Mouse (Mus musculus) ES-Bruce4 (cell line): ENCODE measurements around the gene Ang.

Source experiments
- CTCF ChIP-seq: IDR thresholded peaks from one replicate; pipeline ENCODE4 v1.8.1; 2011; ENCODE audit warnings: low read depth, low read length
- EP300 ChIP-seq: IDR thresholded peaks from 2 replicates; pipeline ENCODE4 v1.6.1; 2011; ENCODE audit warnings: low read depth, low read length; ENCODE audit not compliant: insufficient read depth

- TF ChIP-seq EP300 (no peak), CTCF (no peak)
Measured at GRCm38 (mm10) chr14:51053176-51053575, 37.8 kb upstream of the Ang start.
